Mouse (Mus musculus) heart, adult 2 months (tissue): Measurements from ENCODE around the gene Fkbpl. TPM values are rescaled to one million over a fixed set of nuclear protein-coding genes. Genes with fewer than 3 reads are reported as not detected.
A peak's percentile ranks its signal among the peaks of the same experiment; 100 is the strongest.

ENCODE experiments used
- DNase-seq, 2 experiments: peaks; one replicate each; pipeline ENCODE4 v3.0.0; 2021
- H3K27ac ChIP-seq: fragments of 200-600 bp; 2 replicates; pipeline ENCODE4 v1.8.1; 2022
- H3K27me3 ChIP-seq: fragments of 200-500 bp; 2 replicates; pipeline ENCODE4 v1.6.1; 2012; ENCODE audit warnings: mild to moderate bottlenecking, low read length, inconsistent platforms, mixed read lengths; ENCODE audit not compliant: control insufficient read depth, insufficient read depth
- H3K36me3 ChIP-seq: fragments of 200-500 bp; 2 replicates; pipeline ENCODE4 v1.6.1; 2012; ENCODE audit warnings: low read length, inconsistent platforms; ENCODE audit not compliant: control insufficient read depth, insufficient read depth
- H3K4me1 ChIP-seq: fragments of 200-500 bp; 2 replicates; pipeline ENCODE4 v1.6.1; 2011; ENCODE audit warnings: low read length; ENCODE audit not compliant: control insufficient read depth, insufficient read depth
- H3K4me3 ChIP-seq: fragments of 200-600 bp; 2 replicates; pipeline ENCODE4 v1.8.1; 2022
- H3K79me2 ChIP-seq: fragments of 200-500 bp; replicated peaks from 2 replicates; pipeline ENCODE4 v1.6.1; 2012; ENCODE audit warnings: mild to moderate bottlenecking, inconsistent platforms, low read length, moderate library complexity, mixed read lengths; ENCODE audit not compliant: control insufficient read depth, insufficient read depth
- H3K9ac ChIP-seq: fragments of 200-500 bp; 2 replicates; pipeline ENCODE4 v1.6.1; 2012; ENCODE audit warnings: low read depth, mild to moderate bottlenecking, control low read depth, inconsistent platforms, low read length, mixed read lengths
- CTCF ChIP-seq: fragments of 200-600 bp; IDR thresholded peaks from 2 replicates; pipeline ENCODE4 v1.8.1; 2022; ENCODE audit warnings: antibody characterized with exemption, mild to moderate bottlenecking, moderate library complexity
- EP300 ChIP-seq: fragments of 200-500 bp; IDR thresholded peaks from 2 replicates; pipeline ENCODE4 v1.6.1; 2011; ENCODE audit warnings: low read depth, low read length, control low read depth; ENCODE audit not compliant: insufficient read depth
- POLR2A ChIP-seq: fragments of 200-500 bp; IDR thresholded peaks from 2 replicates; pipeline ENCODE4 v1.6.1; 2011; ENCODE audit warnings: mild to moderate bottlenecking, low read depth, low read length, control low read depth; ENCODE audit not compliant: insufficient read depth
- WGBS: fragments of 180-500 bp; shearing (Covaris S2); methylation state at CpG from one replicate; pipeline ENCODE4 v1.1.7; 2018; 5-methylcytosine and 5-hydroxymethylcytosine counted together
- intact Hi-C: fragments of 180-260 bp; cut with DNase I; formaldehyde crosslinking; loops from one replicate; pipeline ENCODE4 v1.15.1; 2025
- long read RNA-seq: library from polyadenylated mRNA; stranded (forward); transcript quantifications from one replicate; pipeline ENCODE4 v2.0.0, GENCODE M21; 2021
- polyA plus RNA-seq: library from polyadenylated mRNA; depleted of rRNA; stranded (reverse); fragments of >200 nt; gene quantifications from 2 replicates; pipeline ENCODE4 v1.2.3, GENCODE M21; 2012; rRNA removed
- total RNA-seq, 2 experiments: library from RNA; stranded (reverse); gene quantifications; 2 replicates each; pipeline ENCODE4 v1.2.3; 2021

Gene Fkbpl
- total RNA-seq, result 1 to 10 TPM; 7.9 TPM
- polyA plus RNA-seq, result 4.0 and 8.8 TPM in 2 replicates
- long read RNA-seq, partial matches to known transcripts, result 0 of 4 reads
- long read RNA-seq, other reads (novel, unspliced or antisense), result 0 of 4 reads

GRCm38 (mm10) chr17:34644608-34645007, at the start of gene Fkbpl:
Gene Fkbpl (plus strand): TSS chr17:34644764.
- TF ChIP-seq CTCF, result no peak
- 0 out of 2 replicates have a peak, but pooled peaks have one; percentile 56 for TF ChIP-seq EP300
- peak; percentile 81 for TF ChIP-seq POLR2A
- intact Hi-C loops, result loop anchor here (1.0 kb wide), 1 partner anchor 16 kb away; the partner anchor contains the start of gene Ppt2
- Histone ChIP-seq H3K27ac (peak within 1 kb of the TSS; percentile 87), H3K79me2 (no peaks in the 10 kb centered on the region; the same call in 1 of the 2 replicates), H3K4me3 (peak within 1 kb of the TSS; percentile 69), H3K36me3 (no peaks in the 10 kb centered on the region), H3K4me1 (peaks cover 12% of the 10 kb centered on the region), H3K9ac (peak within 1 kb of the TSS; percentile 59), H3K27me3 (no peaks in the 10 kb centered on the region)
- peak; percentile 95 to 96 for DNase-seq
- under 1% methylated on average over 16 of the region's 16 CpGs for WGBS

GRCm38 (mm10) chr17:34596098-34596497, 48.5 kb upstream of the Fkbpl start:
- WGBS, result 74% methylated on average over 8 of the region's 8 CpGs
- no peak overlapping the region for H3K9ac ChIP-seq
- no peak overlapping the region for H3K4me3 ChIP-seq
- no peak overlapping the region for H3K27ac ChIP-seq
- intact Hi-C loops, result loop anchor here (10.0 kb wide), 1 partner anchor 671 kb away; the partner anchor contains the start of gene Rgl2
- DNase-seq, result no peak
- peaks cover 6% of the 10 kb centered on the region for H3K4me1 ChIP-seq
- TF ChIP-seq EP300, result no peak
- no peak for TF ChIP-seq CTCF
- no peak for TF ChIP-seq POLR2A
- H3K27me3 ChIP-seq, result no peaks in the 10 kb centered on the region
- no peaks in the 10 kb centered on the region for H3K36me3 ChIP-seq
- no peaks in the 10 kb centered on the region for H3K79me2 ChIP-seq

GRCm38 (mm10) chr17:34597566-34598095, 46.9 kb upstream of the Fkbpl start, which contains the start of gene Ager:
Gene Ager (plus strand): TSS chr17:34597862.
- Histone ChIP-seq H3K4me1 (peaks cover 4% of the 10 kb centered on the region; the same call in 1 of the 2 replicates), H3K27me3 (no peaks in the 10 kb centered on the region), H3K36me3 (no peaks in the 10 kb centered on the region), H3K9ac (no peak within 1 kb of the TSS), H3K4me3 (no peak within 1 kb of the TSS), H3K79me2 (no peaks in the 10 kb centered on the region), H3K27ac (no peak within 1 kb of the TSS)
- 21% methylated on average over 6 of the region's 6 CpGs for WGBS
- no peak for TF ChIP-seq EP300
- no peak for TF ChIP-seq CTCF
- TF ChIP-seq POLR2A, result no peak
- intact Hi-C loops, result loop anchor here (10.0 kb wide), 1 partner anchor 673 kb away; the partner anchor contains the start of gene Rgl2
- no peak for DNase-seq

GRCm38 (mm10) chr17:34599891-34600290, 44.7 kb upstream of the Fkbpl start:
- no peak for DNase-seq
- H3K27ac ChIP-seq, result no peak overlapping the region
- WGBS, result 82% methylated on average over 9 of the region's 9 CpGs
- H3K36me3 ChIP-seq, result no peaks in the 10 kb centered on the region
- H3K4me3 ChIP-seq, result no peak overlapping the region
- H3K9ac ChIP-seq, result no peak overlapping the region
- H3K4me1 ChIP-seq, result peaks cover under 1% of the 10 kb centered on the region; the same call in 1 of the 2 replicates
- H3K79me2 ChIP-seq, result no peaks in the 10 kb centered on the region
- intact Hi-C loops, result loop anchor here (10.0 kb wide), 2 partner anchors 485 to 675 kb away; partner anchors contain the start of genes H2-DMa and Rgl2
- TF ChIP-seq EP300 (no peak), CTCF (no peak), POLR2A (no peak)
- H3K27me3 ChIP-seq, result no peaks in the 10 kb centered on the region

GRCm38 (mm10) chr17:34601796-34602195, 42.8 kb upstream of the Fkbpl start:
- Histone ChIP-seq H3K4me1 (peaks cover 3% of the 10 kb centered on the region), H3K79me2 (peaks cover 2% of the 10 kb centered on the region), H3K9ac (no peak overlapping the region), H3K4me3 (no peak overlapping the region), H3K27ac (no peak overlapping the region), H3K36me3 (no peaks in the 10 kb centered on the region), H3K27me3 (no peaks in the 10 kb centered on the region)
- WGBS, result 83% methylated on average over 12 of the region's 12 CpGs
- intact Hi-C loops, result loop anchor here (10.0 kb wide), 1 partner anchor 487 kb away; the partner anchor contains the start of gene H2-DMa
- TF ChIP-seq CTCF, result no peak
- TF ChIP-seq EP300, result no peak
- DNase-seq, result no peak

GRCm38 (mm10) chr17:34603375-34604060, 41.0 kb upstream of the Fkbpl start, which contains the start of gene Rnf5:
Gene Rnf5 (minus strand): TSS chr17:34603690.
- H3K9ac ChIP-seq, result peak within 1 kb of the TSS; percentile 82
- peak within 1 kb of the TSS; percentile 89 for H3K4me3 ChIP-seq
- DNase-seq, result peak; percentile 92 to 98
- intact Hi-C loops, result loop anchor here (1.0 to 10.0 kb wide), 2 partner anchors 38 to 489 kb away; partner anchors contain the start of gene H2-DMa
- peaks cover 4% of the 10 kb centered on the region for H3K4me1 ChIP-seq
- WGBS, result under 1% methylated on average over 30 of the region's 30 CpGs
- peak within 1 kb of the TSS; percentile 91 for H3K27ac ChIP-seq
- TF ChIP-seq CTCF (no peak), EP300 (0 out of 2 replicates have a peak, but pooled peaks have one; percentile 10), POLR2A (peak; percentile 77)
- H3K27me3 ChIP-seq, result no peaks in the 10 kb centered on the region
- no peaks in the 10 kb centered on the region for H3K36me3 ChIP-seq
- H3K79me2 ChIP-seq, result peaks cover 2% of the 10 kb centered on the region
